Mouse (Mus musculus) embryonic fibroblast, embryonic 13.5 days (primary cell): ENCODE measurements around the gene Hist1h3a.

Source experiments
- CTCF ChIP-seq: IDR thresholded peaks from 2 replicates; pipeline ENCODE4 v1.5.1; 2011; ENCODE audit warnings: mild to moderate bottlenecking, control low read depth, low read length, moderate library complexity, borderline replicate concordance; ENCODE audit not compliant: insufficient read depth
- POLR2A ChIP-seq: IDR thresholded peaks from 2 replicates; pipeline ENCODE4 v1.6.1; 2011; ENCODE audit warnings: low read depth, mild to moderate bottlenecking, control low read depth, low read length, moderate library complexity

- TF ChIP-seq CTCF (no peak), POLR2A (no peak; the same call in 1 of the 2 replicates)
These were observed 18.2 kb downstream of the Hist1h3a start for GRCm38 (mm10) chr13:23743963-23744362.
